In genomic region chr1:182763716-182764461, GRCm38 (mm10) we compare ENCODE assay signal across 7 mouse cellular contexts. TPM values are rescaled to one million over a fixed set of nuclear protein-coding genes. Genes with fewer than 3 reads are reported as not detected.
DNase-seq lines count a peak whose midpoint lies in the region; ATAC-seq and TF ChIP-seq lines count a peak whose summit lies in the region.

Gene Susd4 (plus strand): TSS chr1:182763860.

- no peaks in the 10 kb centered on the region for H3K27me3 ChIP-seq in kidney, adult 2 months (replicated peaks; ENCODE audit: control insufficient read depth, insufficient read depth, low read length)
- peaks cover 47% of the 10 kb centered on the region for H3K27me3 ChIP-seq in limb, embryonic 12.5 days
- peaks cover 5% of the 10 kb centered on the region for H3K27me3 ChIP-seq in midbrain, embryonic 13.5 days

- TF ChIP-seq CTCF in kidney, adult 2 months (conservative IDR thresholded peaks at IDR 0.05; ENCODE audit: insufficient read depth, insufficient read length, low read depth, low read length), result no peak

- peak; percentile 81 for ATAC-seq in limb, embryonic 12.5 days (ENCODE audit: insufficient number of reproducible peaks, insufficient read depth, low FRiP score, low TSS enrichment, low read depth)
- peak; percentile 95 for ATAC-seq in midbrain, embryonic 13.5 days

- DNase-seq in adrenal gland, adult 2 months, result peak; percentile 70
- DNase-seq in cerebellum, postnatal 25 days, result peak; percentile 87 to 93
- DNase-seq in gastrocnemius, postnatal 25 days, result peak; percentile 51
- peak; percentile 31 for DNase-seq in kidney, adult 2 months
- DNase-seq in spleen, postnatal 4 days (ENCODE audit: low spot score in 2 of 2), result peak; percentile 24 to 67

- TF ChIP-seq POLR2A in kidney, adult 2 months (IDR thresholded peaks at IDR 0.05; ENCODE audit: low read depth, low read length), result no peak

- peak within 1 kb of the TSS; percentile 88 for H3K4me3 ChIP-seq in kidney, adult 2 months (ENCODE audit: insufficient read depth, low read depth, low read length)
- peak within 1 kb of the TSS; percentile 71 for H3K4me3 ChIP-seq in limb, embryonic 12.5 days (replicated peaks)
- peak within 1 kb of the TSS; percentile 66 for H3K4me3 ChIP-seq in midbrain, embryonic 13.5 days (replicated peaks)

- H3K27ac ChIP-seq in kidney, adult 2 months (ENCODE audit: insufficient read depth, low read depth, low read length), result no peak within 1 kb of the TSS
- H3K27ac ChIP-seq in limb, embryonic 12.5 days, result 0 out of 2 replicates have a peak within 1 kb of the TSS, but pooled peaks have one; percentile 30
- H3K27ac ChIP-seq in midbrain, embryonic 13.5 days, result peak within 1 kb of the TSS; percentile 92

- 2% methylated on average over 93 of the region's 95 CpGs for WGBS in kidney, adult 2 months
- WGBS in limb, embryonic 12.5 days, result 2% methylated on average over 93 of the region's 95 CpGs
- WGBS in midbrain, embryonic 13.5 days, result under 1% methylated on average over 87 of the region's 95 CpGs

- peak within 1 kb of the TSS; percentile 56 for H3K9ac ChIP-seq in limb, embryonic 12.5 days (replicated peaks)
- peak within 1 kb of the TSS; percentile 83 for H3K9ac ChIP-seq in midbrain, embryonic 13.5 days (replicated peaks)

- H3K36me3 ChIP-seq in kidney, adult 2 months (ENCODE audit: control insufficient read depth, insufficient read depth, low read length), result no peaks in the 10 kb centered on the region
- no peaks in the 10 kb centered on the region for H3K36me3 ChIP-seq in limb, embryonic 12.5 days
- H3K36me3 ChIP-seq in midbrain, embryonic 13.5 days, result peaks cover 4% of the 10 kb centered on the region; the same call in 1 of the 2 replicates

- H3K9me3 ChIP-seq in limb, embryonic 12.5 days, result 0 out of 2 replicates have a peak, but pooled peaks cover 7% of the 10 kb centered on the region
- H3K9me3 ChIP-seq in midbrain, embryonic 13.5 days, result no peaks in the 10 kb centered on the region

- H3K4me2 ChIP-seq in limb, embryonic 12.5 days, result peak within 1 kb of the TSS; percentile 88
- peak within 1 kb of the TSS; percentile 96 for H3K4me2 ChIP-seq in midbrain, embryonic 13.5 days (replicated peaks)

- no peaks in the 10 kb centered on the region; the same call in 1 of the 2 replicates for H3K4me1 ChIP-seq in kidney, adult 2 months (ENCODE audit: control insufficient read depth, insufficient read depth, low read length)
- peaks cover 19% of the 10 kb centered on the region for H3K4me1 ChIP-seq in limb, embryonic 12.5 days (replicated peaks)
- peaks cover 24% of the 10 kb centered on the region for H3K4me1 ChIP-seq in midbrain, embryonic 13.5 days (replicated peaks)

RNA-seq across cellular contexts. Expression of gene Susd4, which starts in this region (rescaled TPM):
- 1 to 10 TPM; 4.6 to 5.2 TPM for total RNA-seq in adrenal gland, adult 2 months (2021)
- 5.2 and 6.7 TPM in 2 replicates for polyA plus RNA-seq in adrenal gland, adult 2 months (2012; rRNA removed)
- under 1 TPM; 0.72 to 0.88 TPM for total RNA-seq in gastrocnemius, postnatal 25 days (2021)
- polyA plus RNA-seq in kidney, adult 2 months (2012; rRNA removed), result 6.7 and 7.5 TPM in 2 replicates
- 12.4 and 13.6 TPM in 2 replicates for polyA plus RNA-seq in limb, embryonic 12.5 days (2016; fragmentation: Nextera tagmentation; extraction: Ambion mirVana)
- 49.0 and 53.3 TPM in 2 replicates for polyA plus RNA-seq in midbrain, embryonic 13.5 days (2015; fragmentation: Nextera tagmentation; extraction: Ambion mirVana)

Comparison
In these comparisons a context has a peak if more than half of its experiments do, and no peak if none do; other contexts are left out.
1. Peak in DNase-seq in gastrocnemius, postnatal 25 days; RNA of the gene not detected or under 1 TPM.
2. DNase-seq: peak in every context shown above with its lines; median percentile 90 in cerebellum, postnatal 25 days; 70 in adrenal gland, adult 2 months; 51 in gastrocnemius, postnatal 25 days; 46 in spleen, postnatal 4 days; 31 in kidney, adult 2 months.